Mouse (Mus musculus) lung, postnatal 14 days (tissue): ENCODE results near the gene Nrf1.

Source experiments
- DNase-seq: peaks from one replicate; pipeline ENCODE4 v3.0.0; 2021

Nrf1 gene

DNA sequence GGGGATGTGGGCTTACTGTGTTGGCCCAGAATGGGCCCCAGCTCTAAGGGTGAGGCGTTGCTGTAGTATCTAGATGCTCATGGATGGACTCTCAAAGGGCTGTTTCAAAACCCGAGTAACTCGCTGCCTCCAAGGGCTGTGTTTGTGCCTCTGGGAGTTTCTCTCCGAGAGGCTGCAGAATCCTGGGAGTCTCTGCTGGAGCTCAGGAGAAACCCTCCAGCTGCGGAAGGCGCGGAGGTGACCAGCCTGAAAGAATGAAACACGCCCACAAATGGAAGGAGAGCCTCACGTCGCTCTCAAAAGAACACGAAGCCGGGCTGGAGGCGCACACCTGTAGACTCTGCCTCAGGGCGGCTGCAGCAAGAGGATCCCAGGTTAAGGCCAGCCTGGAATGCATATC is 129.5 kb downstream of the Nrf1 start:
- DNase-seq, result no peak

DNA sequence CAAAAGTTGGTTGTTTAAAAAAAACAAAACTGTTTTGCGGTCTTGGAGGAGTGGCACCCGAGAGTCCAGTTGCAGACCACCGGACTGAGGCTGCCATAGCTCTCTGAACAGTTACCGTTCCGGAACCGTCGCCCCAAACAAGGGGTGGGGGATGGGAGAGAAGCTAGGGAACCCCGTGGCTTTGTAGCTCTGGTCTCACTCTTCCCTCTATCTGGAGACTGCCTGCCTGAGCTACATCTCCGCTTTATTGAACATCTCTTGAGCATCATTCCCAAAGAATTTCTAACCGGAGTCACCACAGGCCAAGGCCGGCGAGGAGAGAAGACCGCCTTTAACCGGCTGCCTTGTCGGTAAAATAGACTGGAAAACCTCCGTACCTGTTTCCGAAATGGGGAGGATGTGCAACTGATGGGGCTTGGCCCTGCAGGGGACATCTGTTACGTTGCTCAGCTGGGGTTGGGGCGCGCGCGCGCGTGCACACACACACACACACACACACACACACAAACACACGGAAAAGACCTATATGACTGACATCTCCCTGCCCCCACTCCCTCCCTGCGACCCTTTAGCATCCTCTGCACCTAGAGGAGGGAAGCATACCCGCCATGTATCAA is 130.3 kb downstream of the Nrf1 start:
- DNase-seq, result no peak

DNA sequence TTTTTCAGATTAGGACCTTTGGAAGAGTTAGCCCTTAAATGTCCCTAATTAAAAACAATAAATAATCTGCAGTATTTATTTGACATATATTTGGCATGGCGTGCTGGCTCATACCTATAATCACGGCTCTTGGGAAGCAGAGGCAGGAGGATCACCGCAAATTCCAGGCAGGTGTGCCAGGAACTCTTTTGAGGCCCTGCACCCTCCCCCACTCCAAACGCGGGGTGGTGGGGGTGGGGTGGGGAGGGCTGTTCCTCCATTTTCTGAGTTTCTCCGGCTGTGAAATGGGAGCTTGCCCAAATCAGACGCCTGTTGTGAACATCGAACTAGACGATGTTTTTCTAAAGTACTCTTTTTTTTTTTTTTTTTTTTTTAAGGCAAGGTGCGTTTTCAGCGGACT is 131.3 kb downstream of the Nrf1 start:
- no peak for DNase-seq

DNA sequence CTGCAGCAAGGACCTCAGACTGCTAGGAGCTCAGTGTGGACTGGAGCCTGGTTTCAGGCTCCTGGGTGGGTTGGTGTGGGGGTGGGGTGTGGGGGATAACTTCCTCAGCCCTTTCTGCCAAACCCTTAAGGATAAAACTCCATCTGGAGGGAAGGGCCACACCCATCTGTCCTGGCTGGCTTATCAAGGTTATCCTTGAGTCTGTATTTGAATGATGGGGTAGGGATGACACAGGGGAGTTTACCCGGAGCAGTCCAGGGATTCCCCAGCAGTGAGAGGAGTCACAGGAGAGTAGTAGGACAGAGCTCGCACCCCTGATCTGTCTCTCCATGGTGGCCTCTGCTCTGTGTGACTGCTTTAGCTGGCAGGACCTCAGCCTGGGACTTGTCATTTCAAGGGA is 132.5 kb downstream of the Nrf1 start:
- DNase-seq, result no peak

DNA sequence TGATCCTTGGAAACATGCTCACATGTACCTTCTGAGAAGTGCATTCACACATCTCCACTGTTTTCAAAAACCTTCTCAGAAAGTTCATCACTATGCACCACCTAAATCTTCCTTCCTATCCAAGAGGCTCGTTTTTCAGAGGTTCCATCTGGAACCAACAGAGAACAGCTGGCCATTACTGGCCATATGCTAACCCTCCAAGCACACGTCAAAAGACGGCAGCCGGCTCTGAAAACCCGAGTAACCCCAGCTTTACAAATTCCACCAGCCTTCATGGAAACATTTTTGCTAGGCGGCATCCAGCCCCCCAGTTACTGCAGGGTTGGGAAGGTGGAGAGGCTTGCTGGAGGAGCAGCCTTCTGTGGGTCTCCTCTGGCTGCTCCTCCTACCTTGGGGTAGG is 134.2 kb downstream of the Nrf1 start:
- peak; percentile 36 for DNase-seq

- no peak for DNase-seq
Measured at GRCm38 (mm10) chr6:30183624-30184023, 135.8 kb downstream of the Nrf1 start.

- DNase-seq, result no peak
Measured at GRCm38 (mm10) chr6:30195656-30196055, 147.9 kb downstream of the Nrf1 start.

DNA sequence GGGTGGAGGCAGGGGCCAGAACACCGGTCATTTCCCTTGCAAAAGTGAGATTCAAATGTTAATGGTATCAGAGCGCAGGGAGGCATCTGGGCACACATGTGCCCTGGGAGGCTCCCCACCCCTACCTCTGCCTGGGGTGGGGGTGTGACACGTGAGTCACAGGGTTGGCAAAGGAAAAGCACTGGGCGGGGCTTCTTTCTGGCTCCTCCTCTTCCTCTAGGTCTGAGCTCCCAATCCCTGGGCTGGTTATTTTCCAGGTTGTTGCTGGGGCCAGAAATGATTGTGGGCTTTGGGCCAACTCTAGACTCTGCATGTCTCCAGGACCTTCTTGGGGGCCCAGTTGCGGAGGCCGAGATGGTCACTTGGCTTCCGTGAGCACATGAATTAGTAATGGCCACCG is 148.4 kb downstream of the Nrf1 start:
- DNase-seq, result no peak
